Mouse (Mus musculus): ENCODE results near the gene Lrrc4c. TPM values are rescaled to one million over a fixed set of nuclear protein-coding genes. Genes with fewer than 3 reads are reported as not detected.
A peak's percentile ranks its signal among the peaks of the same experiment; 100 is the strongest.

Lrrc4c gene
- polyA plus RNA-seq (2014; fragmentation: Nextera tagmentation; extraction: Ambion mirVana): 0.19 and 0.38 TPM in 2 replicates

- H3K4me3 ChIP-seq (ENCODE audit: low read depth, low read length): peak within 1 kb of the TSS; percentile 32
- H3K27me3 ChIP-seq (ENCODE audit: control insufficient read depth, insufficient read depth, low read length): no peaks in the 10 kb centered on the region
- no peaks in the 10 kb centered on the region for H3K9me3 ChIP-seq (replicated peaks; ENCODE audit: control insufficient read depth, low read length)
- 0 out of 2 replicates have a peak, but pooled peaks have one; percentile 22 for ATAC-seq (replicated peaks; ENCODE audit: insufficient number of reproducible peaks, low FRiP score, low TSS enrichment)
- no peak within 1 kb of the TSS for H3K27ac ChIP-seq (ENCODE audit: low read depth, low read length)
- H3K36me3 ChIP-seq (ENCODE audit: control insufficient read depth, insufficient read depth, low read length): no peaks in the 10 kb centered on the region
- H3K4me2 ChIP-seq: peak within 1 kb of the TSS; percentile 59
- WGBS (ENCODE audit: insufficient replicate concordance): 16% methylated on average over 18 of the region's 18 CpGs
- no peaks in the 10 kb centered on the region; the same call in 1 of the 2 replicates for H3K4me1 ChIP-seq (ENCODE audit: control insufficient read depth, insufficient read depth, low read length)
- no peak within 1 kb of the TSS for H3K9ac ChIP-seq (ENCODE audit: low read depth, low read length)
Measured at GRCm38 (mm10) chr2:96317387-96318299, at the start of gene Lrrc4c. Gene Lrrc4c (plus strand): TSS chr2:96318169.

DNA sequence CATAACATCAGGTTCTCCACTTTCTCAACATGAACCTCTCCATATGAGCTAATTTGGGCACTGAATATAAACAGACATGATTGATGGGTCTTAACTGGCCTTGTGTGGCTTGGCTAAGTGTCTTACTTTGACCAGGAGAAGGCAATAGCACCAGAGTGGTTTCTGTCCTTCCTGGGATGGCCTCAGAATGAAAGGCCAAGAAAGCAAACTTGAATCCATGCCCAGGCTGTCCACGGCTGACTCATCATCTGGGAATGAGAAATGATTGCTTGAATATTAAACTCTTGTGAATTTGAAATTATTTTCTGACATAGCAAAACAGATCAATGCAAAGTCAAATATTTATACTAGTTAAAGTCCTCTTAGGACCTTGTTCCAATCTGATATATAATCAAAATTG, 42.9 kb upstream of the Lrrc4c start:
- 88% methylated on average over 1 of the region's 1 CpGs for WGBS (ENCODE audit: insufficient replicate concordance)
- Histone ChIP-seq H3K4me2 (no peak overlapping the region), H3K9ac (ENCODE audit: low read depth, low read length) (no peak overlapping the region), H3K4me3 (ENCODE audit: low read depth, low read length) (no peak overlapping the region), H3K27me3 (ENCODE audit: control insufficient read depth, insufficient read depth, low read length) (no peaks in the 10 kb centered on the region), H3K36me3 (ENCODE audit: control insufficient read depth, insufficient read depth, low read length) (no peaks in the 10 kb centered on the region), H3K9me3 (replicated peaks; ENCODE audit: control insufficient read depth, low read length) (no peaks in the 10 kb centered on the region), H3K27ac (ENCODE audit: low read depth, low read length) (no peak overlapping the region), H3K4me1 (ENCODE audit: control insufficient read depth, insufficient read depth, low read length) (no peaks in the 10 kb centered on the region)
- no peak for ATAC-seq (replicated peaks; ENCODE audit: insufficient number of reproducible peaks, low FRiP score, low TSS enrichment)

GRCm38 (mm10) chr2:96282926-96283325, 35.0 kb upstream of the Lrrc4c start:
- Histone ChIP-seq H3K4me1 (ENCODE audit: control insufficient read depth, insufficient read depth, low read length) (no peaks in the 10 kb centered on the region), H3K36me3 (ENCODE audit: control insufficient read depth, insufficient read depth, low read length) (no peaks in the 10 kb centered on the region), H3K4me3 (ENCODE audit: low read depth, low read length) (no peak overlapping the region), H3K9me3 (replicated peaks; ENCODE audit: control insufficient read depth, low read length) (no peaks in the 10 kb centered on the region), H3K27ac (ENCODE audit: low read depth, low read length) (no peak overlapping the region), H3K27me3 (ENCODE audit: control insufficient read depth, insufficient read depth, low read length) (no peaks in the 10 kb centered on the region), H3K4me2 (no peak overlapping the region), H3K9ac (ENCODE audit: low read depth, low read length) (no peak overlapping the region)
- WGBS (ENCODE audit: insufficient replicate concordance): 84% methylated on average over 5 of the region's 5 CpGs
- ATAC-seq (replicated peaks; ENCODE audit: insufficient number of reproducible peaks, low FRiP score, low TSS enrichment): no peak

DNA sequence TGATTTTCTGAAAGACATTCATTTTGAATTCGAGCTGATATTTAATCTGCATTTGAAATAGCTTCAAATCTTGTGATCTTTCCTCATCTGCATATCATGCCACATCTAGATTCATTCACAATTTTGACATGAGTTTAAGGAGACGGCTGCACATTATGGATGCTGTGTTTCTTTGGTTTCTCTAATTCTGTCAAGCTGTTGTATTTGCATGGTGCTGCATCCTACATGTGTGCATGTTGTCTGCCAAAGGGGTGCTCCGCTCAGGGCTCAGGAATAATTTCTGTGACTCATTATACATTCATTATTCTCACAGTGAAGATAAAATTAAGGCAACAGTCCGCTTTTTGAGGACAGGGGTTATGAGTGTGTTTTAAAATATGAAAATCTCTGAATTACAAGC, 30.5 kb upstream of the Lrrc4c start:
- WGBS (ENCODE audit: insufficient replicate concordance): 66% methylated on average over 4 of the region's 4 CpGs

GRCm38 (mm10) chr2:96290541-96290940, 27.4 kb upstream of the Lrrc4c start:
- no peaks in the 10 kb centered on the region for H3K9me3 ChIP-seq (replicated peaks; ENCODE audit: control insufficient read depth, low read length)
- ATAC-seq (replicated peaks; ENCODE audit: insufficient number of reproducible peaks, low FRiP score, low TSS enrichment): no peak
- no peaks in the 10 kb centered on the region for H3K36me3 ChIP-seq (ENCODE audit: control insufficient read depth, insufficient read depth, low read length)
- no peak overlapping the region for H3K9ac ChIP-seq (ENCODE audit: low read depth, low read length)
- H3K4me3 ChIP-seq (ENCODE audit: low read depth, low read length): no peak overlapping the region
- WGBS (ENCODE audit: insufficient replicate concordance): 82% methylated on average over 1 of the region's 1 CpGs
- no peaks in the 10 kb centered on the region for H3K4me1 ChIP-seq (ENCODE audit: control insufficient read depth, insufficient read depth, low read length)
- H3K4me2 ChIP-seq: no peak overlapping the region
- no peak overlapping the region for H3K27ac ChIP-seq (ENCODE audit: low read depth, low read length)
- no peaks in the 10 kb centered on the region for H3K27me3 ChIP-seq (ENCODE audit: control insufficient read depth, insufficient read depth, low read length)

More for the DNA sequence above, 30.5 kb upstream of the Lrrc4c start:
- no peaks in the 10 kb centered on the region for H3K36me3 ChIP-seq (ENCODE audit: control insufficient read depth, insufficient read depth, low read length)
- ATAC-seq (replicated peaks; ENCODE audit: insufficient number of reproducible peaks, low FRiP score, low TSS enrichment): no peak
- no peaks in the 10 kb centered on the region for H3K9me3 ChIP-seq (replicated peaks; ENCODE audit: control insufficient read depth, low read length)
- no peak overlapping the region for H3K4me2 ChIP-seq
- H3K4me3 ChIP-seq (ENCODE audit: low read depth, low read length): no peak overlapping the region
- no peak overlapping the region for H3K9ac ChIP-seq (ENCODE audit: low read depth, low read length)
- no peaks in the 10 kb centered on the region for H3K4me1 ChIP-seq (ENCODE audit: control insufficient read depth, insufficient read depth, low read length)
- no peak overlapping the region for H3K27ac ChIP-seq (ENCODE audit: low read depth, low read length)
- no peaks in the 10 kb centered on the region for H3K27me3 ChIP-seq (ENCODE audit: control insufficient read depth, insufficient read depth, low read length)

DNA sequence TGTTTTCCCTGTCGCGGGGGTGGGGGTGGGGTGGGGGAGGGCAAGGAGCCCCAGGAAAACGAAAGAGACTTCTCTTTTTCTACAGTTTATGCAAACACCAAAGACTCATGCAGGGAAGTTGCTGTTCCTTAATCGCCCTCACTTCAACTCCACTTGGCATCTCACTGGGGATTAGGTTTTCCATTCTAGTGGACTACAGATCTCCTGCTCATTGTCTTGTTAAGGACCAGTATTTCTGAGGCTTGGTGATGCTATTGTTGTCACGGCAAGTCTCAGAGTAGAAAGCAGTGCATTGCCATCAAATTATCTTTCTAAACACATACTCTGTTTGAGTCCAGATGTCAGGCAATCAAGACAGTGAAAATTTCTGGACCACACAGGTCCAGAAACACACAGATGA, 2.9 kb upstream of the Lrrc4c start:
- WGBS (ENCODE audit: insufficient replicate concordance): 12% methylated on average over 5 of the region's 5 CpGs
- ATAC-seq (replicated peaks; ENCODE audit: insufficient number of reproducible peaks, low FRiP score, low TSS enrichment): no peak
- no peak overlapping the region for H3K9ac ChIP-seq (ENCODE audit: low read depth, low read length)
- no peaks in the 10 kb centered on the region for H3K9me3 ChIP-seq (replicated peaks; ENCODE audit: control insufficient read depth, low read length)
- no peaks in the 10 kb centered on the region; the same call in 1 of the 2 replicates for H3K4me1 ChIP-seq (ENCODE audit: control insufficient read depth, insufficient read depth, low read length)
- H3K27me3 ChIP-seq (ENCODE audit: control insufficient read depth, insufficient read depth, low read length): no peaks in the 10 kb centered on the region
- peak overlapping the region; percentile 38 for H3K4me2 ChIP-seq
- no peaks in the 10 kb centered on the region for H3K36me3 ChIP-seq (ENCODE audit: control insufficient read depth, insufficient read depth, low read length)
- no peak overlapping the region for H3K27ac ChIP-seq (ENCODE audit: low read depth, low read length)
- no peak overlapping the region for H3K4me3 ChIP-seq (ENCODE audit: low read depth, low read length)

- H3K4me3 ChIP-seq (ENCODE audit: low read depth, low read length): no peak overlapping the region
- H3K36me3 ChIP-seq (ENCODE audit: control insufficient read depth, insufficient read depth, low read length): no peaks in the 10 kb centered on the region
- no peaks in the 10 kb centered on the region; the same call in 1 of the 2 replicates for H3K4me1 ChIP-seq (ENCODE audit: control insufficient read depth, insufficient read depth, low read length)
- H3K9ac ChIP-seq (ENCODE audit: low read depth, low read length): no peak overlapping the region
- H3K9me3 ChIP-seq (replicated peaks; ENCODE audit: control insufficient read depth, low read length): no peaks in the 10 kb centered on the region
- 24% methylated on average over 1 of the region's 1 CpGs for WGBS (ENCODE audit: insufficient replicate concordance)
- no peak overlapping the region for H3K4me2 ChIP-seq
- no peak overlapping the region for H3K27ac ChIP-seq (ENCODE audit: low read depth, low read length)
- no peak for ATAC-seq (replicated peaks; ENCODE audit: insufficient number of reproducible peaks, low FRiP score, low TSS enrichment)
- no peaks in the 10 kb centered on the region for H3K27me3 ChIP-seq (ENCODE audit: control insufficient read depth, insufficient read depth, low read length)
Measured at GRCm38 (mm10) chr2:96316531-96316930, 1.4 kb upstream of the Lrrc4c start.

GRCm38 (mm10) chr2:96318556-96318955, 587 bp downstream of the Lrrc4c start:
- no peak overlapping the region for H3K9ac ChIP-seq (ENCODE audit: low read depth, low read length)

More at GRCm38 (mm10) chr2:96318556-96318955, 587 bp downstream of the Lrrc4c start:
- Histone ChIP-seq H3K4me1 (ENCODE audit: control insufficient read depth, insufficient read depth, low read length) (no peaks in the 10 kb centered on the region; the same call in 1 of the 2 replicates), H3K27me3 (ENCODE audit: control insufficient read depth, insufficient read depth, low read length) (no peaks in the 10 kb centered on the region), H3K27ac (ENCODE audit: low read depth, low read length) (no peak overlapping the region), H3K4me2 (peak overlapping the region; percentile 59), H3K36me3 (ENCODE audit: control insufficient read depth, insufficient read depth, low read length) (no peaks in the 10 kb centered on the region), H3K9me3 (replicated peaks; ENCODE audit: control insufficient read depth, low read length) (no peaks in the 10 kb centered on the region), H3K4me3 (ENCODE audit: low read depth, low read length) (no peak overlapping the region)
- 30% methylated on average over 7 of the region's 7 CpGs for WGBS (ENCODE audit: insufficient replicate concordance)
- no peak for ATAC-seq (replicated peaks; ENCODE audit: insufficient number of reproducible peaks, low FRiP score, low TSS enrichment)

All from heart, embryonic 11.5 days (tissue).